Mouse (Mus musculus) embryonic fibroblast, embryonic 13.5 days (primary cell): ENCODE results near the gene Tex264.

Experiments
- CTCF ChIP-seq: IDR thresholded peaks from 2 replicates; pipeline ENCODE4 v1.5.1; 2011; ENCODE audit warnings: mild to moderate bottlenecking, control low read depth, low read length, moderate library complexity, borderline replicate concordance; ENCODE audit not compliant: insufficient read depth
- POLR2A ChIP-seq: IDR thresholded peaks from 2 replicates; pipeline ENCODE4 v1.6.1; 2011; ENCODE audit warnings: low read depth, mild to moderate bottlenecking, control low read depth, low read length, moderate library complexity

GRCm38 (mm10) chr9:106659441-106659840, 26.3 kb downstream of the Tex264 start:
- TF ChIP-seq CTCF (no peak), POLR2A (no peak)
